Mouse (Mus musculus): ENCODE data around the gene Ctxn2. TPM values are rescaled to one million over a fixed set of nuclear protein-coding genes. Genes with fewer than 3 reads are reported as not detected.

The Ctxn2 gene
- total RNA-seq, 2 experiments from 2014 or later = not detected

DNA sequence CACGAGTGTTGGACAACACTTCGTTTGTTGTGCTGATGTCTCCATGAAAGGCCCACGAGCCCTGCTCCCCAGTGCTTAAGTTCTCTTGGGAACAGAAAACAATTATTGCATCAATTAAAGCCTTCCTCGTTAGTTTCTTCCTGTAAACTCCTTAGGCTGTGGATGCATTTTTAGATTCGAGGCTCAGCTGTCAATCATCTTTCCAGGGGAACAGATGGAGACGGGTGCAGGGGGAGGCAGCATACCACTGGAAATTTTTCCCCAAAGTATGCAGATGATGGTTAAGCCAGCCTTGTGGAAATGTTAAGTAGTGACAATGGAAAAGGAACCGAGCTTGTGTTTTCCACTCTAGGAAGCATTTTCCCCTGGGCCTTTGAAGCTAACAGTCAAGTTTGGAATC is 60.3 kb downstream of the Ctxn2 start:
- no peak for DNase-seq

Other genes starting within 250 kb of the Ctxn2 start
- under 1 TPM; 0.43 to 0.71 TPM for gene Slc24a5, start 68.6 kb upstream of the Ctxn2 start, total RNA-seq (2021)
- gene Myef2, start 13.0 kb upstream of the Ctxn2 start, total RNA-seq (2021) = 10 to 100 TPM; 38.8 to 42.7 TPM
- gene Slc12a1, start 15.8 kb downstream of the Ctxn2 start, total RNA-seq (2021) = not detected
- 10 to 100 TPM; 77.9 to 83.7 TPM for gene Dut, start 110.5 kb downstream of the Ctxn2 start, total RNA-seq (2021)